Mouse (Mus musculus) brain, embryonic 14.5 days (tissue): ENCODE results near the gene Rexo4.

Experiments used
- CTCF ChIP-seq: fragments of 200-500 bp; IDR thresholded peaks from 2 replicates; pipeline ENCODE4 v1.5.1; 2012; ENCODE audit warnings: inconsistent platforms, mild to moderate bottlenecking, moderate library complexity, borderline replicate concordance; ENCODE audit not compliant: insufficient read depth, insufficient read length; ENCODE audit errors: extremely low read depth
- POLR2A ChIP-seq: fragments of 200-500 bp; IDR thresholded peaks from 2 replicates; pipeline ENCODE4 v1.6.1; 2012; ENCODE audit warnings: mild to moderate bottlenecking, inconsistent platforms, borderline replicate concordance; ENCODE audit not compliant: poor library complexity, insufficient read depth, insufficient read length, severe bottlenecking; ENCODE audit errors: extremely low read depth

DNA sequence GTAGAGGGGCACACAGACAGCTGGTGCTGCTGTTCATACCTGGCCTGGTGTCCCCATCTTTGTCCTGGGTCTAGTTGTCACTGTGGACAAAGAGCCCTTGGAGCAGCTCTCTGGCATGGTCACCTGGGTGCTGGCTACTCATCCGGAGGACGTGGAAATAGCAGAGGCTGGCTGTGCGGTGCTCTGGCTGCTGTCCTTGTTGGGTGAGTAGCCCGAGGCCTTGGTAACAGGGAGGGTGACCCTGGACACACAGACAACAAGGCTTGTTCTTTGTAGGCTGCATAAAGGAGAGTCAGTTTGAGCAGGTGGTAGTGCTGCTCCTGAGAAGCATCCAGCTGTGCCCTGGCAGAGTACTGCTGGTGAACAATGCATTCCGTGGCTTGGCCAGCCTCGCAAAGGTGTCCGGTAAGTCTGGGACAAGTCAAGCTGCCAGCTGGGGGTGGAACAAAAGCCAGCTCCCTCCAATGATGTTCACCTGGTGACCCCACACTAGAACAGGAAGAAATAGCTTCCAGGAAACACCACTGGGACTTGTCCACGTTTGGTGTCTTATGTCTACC is 12.8 kb downstream of the Rexo4 start:
- no peak for TF ChIP-seq CTCF
- TF ChIP-seq POLR2A = no peak
